Mouse (Mus musculus) bone marrow macrophage, adult 2 months (primary cell): ENCODE results near the gene Cldn4. TPM values are rescaled to one million over a fixed set of nuclear protein-coding genes. Genes with fewer than 3 reads are reported as not detected.

Experiments used
- H3K27ac ChIP-seq: 2 replicates; pipeline ENCODE4 v1.5.1; 2012; ENCODE audit warnings: low read depth, low read length; ENCODE audit not compliant: insufficient read depth
- H3K4me1 ChIP-seq: 2 replicates; pipeline ENCODE4 v1.6.1; 2012; ENCODE audit warnings: low read length; ENCODE audit not compliant: control insufficient read depth, insufficient read depth
- H3K4me3 ChIP-seq: 2 replicates; pipeline ENCODE4 v1.5.1; 2012; ENCODE audit warnings: mild to moderate bottlenecking, low read length, moderate library complexity; ENCODE audit not compliant: insufficient read depth
- CTCF ChIP-seq: IDR thresholded peaks from 2 replicates; pipeline ENCODE4 v1.5.1; 2012; ENCODE audit warnings: low read depth, mild to moderate bottlenecking, low read length, moderate library complexity
- POLR2A ChIP-seq: IDR thresholded peaks from 2 replicates; pipeline ENCODE4 v1.6.1; 2012; ENCODE audit warnings: mild to moderate bottlenecking, low read depth, low read length, borderline replicate concordance
- polyA plus RNA-seq: library from polyadenylated mRNA; stranded (reverse); fragments of >200 nt; gene quantifications from 2 replicates; pipeline ENCODE4 v1.2.4, GENCODE M21; 2012; ENCODE audit not compliant: missing spikeins, insufficient read depth, insufficient read length

The Cldn4 gene
- polyA plus RNA-seq, 1 experiment: not detected

- TF ChIP-seq CTCF (no peak), POLR2A (no peak)
- no peak overlapping the region for H3K4me3 ChIP-seq
- peaks cover 32% of the 10 kb centered on the region for H3K4me1 ChIP-seq
- no peak overlapping the region for H3K27ac ChIP-seq
Measured at GRCm38 (mm10) chr5:134933281-134933680, 13.5 kb downstream of the Cldn4 start.

- Histone ChIP-seq H3K4me1 (peaks cover 32% of the 10 kb centered on the region), H3K4me3 (peak overlapping the region; percentile 70), H3K27ac (no peak overlapping the region)
- TF ChIP-seq POLR2A (no peak), CTCF (peak; percentile 63)
Measured at GRCm38 (mm10) chr5:134932903-134933276, 13.8 kb downstream of the Cldn4 start.

- TF ChIP-seq POLR2A (no peak), CTCF (no peak)
- Histone ChIP-seq H3K4me1 (peaks cover 28% of the 10 kb centered on the region), H3K27ac (peak within 1 kb of the TSS; percentile 41)
Measured at GRCm38 (mm10) chr5:134932179-134932902, 14.4 kb downstream of the Cldn4 start, which contains the start of gene Mettl27. TSS of gene Mettl27 (plus strand) at chr5:134932368.

GRCm38 (mm10) chr5:134929988-134930387 lies 16.7 kb downstream of the Cldn4 start:
- no peak for TF ChIP-seq POLR2A
- TF ChIP-seq CTCF: no peak
- H3K4me1 ChIP-seq: peaks cover 9% of the 10 kb centered on the region
- no peak overlapping the region for H3K27ac ChIP-seq
- H3K4me3 ChIP-seq: no peak overlapping the region

More at GRCm38 (mm10) chr5:134932179-134932902, 14.4 kb downstream of the Cldn4 start, which contains the start of gene Mettl27:
- H3K4me3 ChIP-seq: peak within 1 kb of the TSS; percentile 70

- Histone ChIP-seq H3K27ac (no peak overlapping the region), H3K4me3 (no peak overlapping the region), H3K4me1 (peaks cover 6% of the 10 kb centered on the region)
- no peak for TF ChIP-seq CTCF
- no peak for TF ChIP-seq POLR2A
Measured at GRCm38 (mm10) chr5:134926726-134927125, 20.0 kb downstream of the Cldn4 start.

GRCm38 (mm10) chr5:134923141-134923540 lies 23.6 kb downstream of the Cldn4 start:
- TF ChIP-seq POLR2A: no peak
- TF ChIP-seq CTCF: no peak
- H3K27ac ChIP-seq: no peak overlapping the region

GRCm38 (mm10) chr5:134921106-134921505 lies 25.6 kb downstream of the Cldn4 start:
- TF ChIP-seq POLR2A (no peak), CTCF (no peak)
- H3K4me3 ChIP-seq: no peak overlapping the region
- H3K4me1 ChIP-seq: no peaks in the 10 kb centered on the region
- H3K27ac ChIP-seq: no peak overlapping the region

More at GRCm38 (mm10) chr5:134923141-134923540, 23.6 kb downstream of the Cldn4 start:
- H3K4me3 ChIP-seq: no peak overlapping the region
- no peaks in the 10 kb centered on the region for H3K4me1 ChIP-seq

- Histone ChIP-seq H3K4me3 (no peak overlapping the region), H3K27ac (no peak overlapping the region), H3K4me1 (no peaks in the 10 kb centered on the region)
- no peak for TF ChIP-seq CTCF
- no peak for TF ChIP-seq POLR2A
Measured at GRCm38 (mm10) chr5:134920106-134920687, 26.5 kb downstream of the Cldn4 start.

- Histone ChIP-seq H3K4me3 (no peak overlapping the region), H3K4me1 (no peaks in the 10 kb centered on the region), H3K27ac (no peak overlapping the region)
- TF ChIP-seq POLR2A: no peak
- TF ChIP-seq CTCF: no peak
Measured at GRCm38 (mm10) chr5:134919097-134919496, 27.6 kb downstream of the Cldn4 start.
